Mouse (Mus musculus) right cerebral cortex, postnatal 4 days (tissue): ENCODE measurements around the gene Tubgcp4.
A peak's percentile ranks its signal among the peaks of the same experiment; 100 is the strongest.

ENCODE experiments used
- DNase-seq: peaks from one replicate; pipeline ENCODE4 v3.0.0-alpha.2; 2022

Gene Tubgcp4

DNA sequence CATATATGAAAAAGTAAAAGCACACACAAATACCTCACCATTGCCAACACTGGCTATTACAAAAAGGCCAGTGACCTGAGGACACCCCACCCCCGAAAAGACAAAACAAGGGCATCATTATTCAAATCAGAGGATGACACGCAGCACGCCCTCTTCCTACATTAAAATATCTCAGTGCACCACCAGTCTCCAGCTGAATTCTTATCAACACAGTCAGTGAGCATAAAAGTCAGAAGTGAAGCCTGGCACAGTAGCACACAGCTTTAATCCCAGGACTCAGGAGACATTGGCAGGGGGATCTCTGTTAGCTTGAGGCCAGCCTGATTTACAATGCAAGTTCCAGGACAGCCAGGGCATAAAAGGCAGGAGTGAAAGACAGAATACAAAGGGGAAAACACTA, 36.1 kb downstream of the Tubgcp4 start:
- DNase-seq, result no peak

- DNase-seq, result peak; percentile 15
Measured at GRCm38 (mm10) chr2:121214491-121214890, 44.0 kb downstream of the Tubgcp4 start.

GRCm38 (mm10) chr2:121219177-121219576, 48.7 kb downstream of the Tubgcp4 start:
- DNase-seq, result no peak

DNA sequence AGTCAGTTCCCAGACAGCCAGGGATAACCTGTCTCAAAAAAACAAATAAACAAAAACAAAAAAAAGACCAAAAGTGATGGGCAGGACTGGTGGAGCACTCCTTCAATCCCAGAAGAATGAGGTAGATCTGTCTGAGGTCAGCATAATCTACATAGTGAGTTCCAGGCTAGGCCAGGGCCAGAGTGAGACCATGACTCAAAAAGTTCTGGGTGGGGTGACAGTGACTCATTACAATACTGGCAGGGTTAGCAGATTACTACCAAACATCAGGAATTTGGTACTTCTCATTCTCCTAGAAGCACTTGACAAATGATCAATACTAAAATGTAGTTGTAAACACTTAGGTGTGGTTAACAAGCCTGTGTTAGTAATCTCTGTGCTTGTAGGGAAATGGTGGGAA, 49.5 kb downstream of the Tubgcp4 start:
- no peak for DNase-seq

DNA sequence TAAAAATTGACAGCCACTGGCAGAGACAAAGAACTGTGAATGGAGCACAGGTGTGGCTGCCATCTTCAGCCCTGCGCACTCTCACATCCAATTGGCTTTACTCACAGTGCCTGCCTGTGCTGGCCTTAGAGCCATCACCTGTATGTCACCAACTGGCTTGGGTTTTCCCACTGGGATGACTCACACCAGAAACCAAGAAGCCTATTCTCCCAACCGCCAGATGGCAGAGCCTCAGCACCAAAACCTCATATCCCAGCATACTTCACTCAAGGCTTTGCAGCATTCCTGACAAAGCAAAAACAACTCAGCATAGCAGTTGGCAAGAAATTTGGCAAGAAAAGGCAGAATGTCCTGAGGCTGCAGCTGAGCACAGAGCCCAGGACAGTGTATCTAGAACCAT, 52.6 kb downstream of the Tubgcp4 start:
- DNase-seq, result no peak

DNA sequence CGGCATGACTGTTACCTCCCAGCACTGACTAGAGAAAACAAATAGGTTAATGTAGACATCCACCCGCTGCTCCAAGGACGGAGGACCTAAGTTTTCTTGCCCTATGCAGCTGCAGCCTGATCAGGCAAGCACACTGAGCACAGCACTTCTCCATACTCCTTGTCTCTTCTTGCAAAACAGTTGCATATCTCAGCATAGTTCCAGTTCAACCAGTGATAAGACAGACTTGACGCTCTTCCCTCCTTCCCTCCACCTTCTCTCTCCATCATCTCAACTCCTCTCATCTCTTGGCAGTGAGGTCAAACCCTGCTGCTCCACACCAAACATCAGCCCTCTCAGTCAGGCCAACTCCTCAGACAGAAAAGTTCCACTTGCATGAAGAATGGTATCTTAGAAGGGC, 57.7 kb downstream of the Tubgcp4 start:
- no peak for DNase-seq

GRCm38 (mm10) chr2:121235460-121236072, 65.1 kb downstream of the Tubgcp4 start:
- DNase-seq, result no peak

- DNase-seq, result no peak
Measured at GRCm38 (mm10) chr2:121239426-121239825, 69.0 kb downstream of the Tubgcp4 start.

GRCm38 (mm10) chr2:121244099-121244498, 73.6 kb downstream of the Tubgcp4 start:
- no peak for DNase-seq
